Mouse (Mus musculus) MEL (cell line): Measurements from ENCODE around the gene Gata2. TPM values are rescaled to one million over a fixed set of nuclear protein-coding genes. Genes with fewer than 3 reads are reported as not detected.

Experiments used
- DNase-seq: peaks from one replicate; pipeline ENCODE4 v3.0.0; 2011; ENCODE audit warnings: low read depth, low spot score
- H3K27ac ChIP-seq: 2 replicates; pipeline ENCODE4 v1.5.1; 2012; ENCODE audit warnings: low read depth, mild to moderate bottlenecking, control low read depth, low read length, moderate library complexity; ENCODE audit not compliant: control insufficient read depth
- H3K27me3 ChIP-seq, 2 experiments: fragments of 150-350 bp in 1 of 2; sonication (generic) in 1 of 2; 2 replicates each; pipeline ENCODE4 v1.6.1; 2012; ENCODE audit warnings: low read length in 2 of 2, mild to moderate bottlenecking in 2 of 2, improper control_type of control experiment in 1 of 2, moderate library complexity in 1 of 2; ENCODE audit not compliant: insufficient read depth in 2 of 2, control insufficient read depth in 1 of 2
- H3K36me3 ChIP-seq, 2 experiments: 2 replicates each; pipeline ENCODE4 v1.6.1; 2012 to 2014; ENCODE audit warnings: low read length in 2 of 2, improper control_type of control experiment in 1 of 2, inconsistent platforms in 1 of 2, mild to moderate bottlenecking in 1 of 2; ENCODE audit not compliant: insufficient read depth in 2 of 2, control insufficient read depth in 1 of 2
- H3K4me1 ChIP-seq, 2 experiments: fragments of 150-350 bp in 1 of 2; sonication (generic) in 1 of 2; 2 replicates each; pipeline ENCODE4 v1.6.1; 2012; ENCODE audit warnings: low read length in 2 of 2, improper control_type of control experiment in 1 of 2, mild to moderate bottlenecking in 1 of 2; ENCODE audit not compliant: insufficient read depth in 2 of 2, control insufficient read depth in 1 of 2
- H3K4me3 ChIP-seq, 2 experiments: fragments of 150-350 bp in 1 of 2; sonication (generic) in 1 of 2; 2 replicates each; pipeline ENCODE4 v1.5.1; 2012; ENCODE audit warnings: low read depth in 2 of 2, low read length in 2 of 2, mild to moderate bottlenecking in 2 of 2, moderate library complexity in 2 of 2, control low read depth in 1 of 2, improper control_type of control experiment in 1 of 2; ENCODE audit not compliant: control insufficient read depth in 1 of 2, insufficient read depth in 1 of 2
- H3K79me2 ChIP-seq: 2 replicates; pipeline ENCODE4 v1.6.1; 2012; ENCODE audit warnings: mild to moderate bottlenecking, low read length, moderate library complexity; ENCODE audit not compliant: control insufficient read depth, poor library complexity, insufficient read depth
- H3K9ac ChIP-seq: 2 replicates; pipeline ENCODE4 v1.6.1; 2012; ENCODE audit warnings: low read depth, mild to moderate bottlenecking, control low read depth, low read length, moderate library complexity; ENCODE audit not compliant: control insufficient read depth, poor library complexity, severe bottlenecking
- H3K9me3 ChIP-seq: fragments of 150-350 bp; sonication (generic); replicated peaks from 2 replicates; pipeline ENCODE4 v1.6.1; 2012; ENCODE audit warnings: mild to moderate bottlenecking, low read length, improper control_type of control experiment, moderate library complexity; ENCODE audit not compliant: insufficient read depth
- BHLHE40 ChIP-seq: IDR thresholded peaks from 2 replicates; pipeline ENCODE4 v1.6.1; 2012; ENCODE audit warnings: low read depth, mild to moderate bottlenecking, inconsistent platforms, low read length, improper control_type of control experiment, borderline replicate concordance
- CHD2 ChIP-seq: IDR thresholded peaks from 2 replicates; pipeline ENCODE4 v1.6.1; 2011; ENCODE audit warnings: low read length, improper control_type of control experiment
- E2F4 ChIP-seq: IDR thresholded peaks from 2 replicates; pipeline ENCODE4 v1.6.1; 2011; ENCODE audit warnings: low read depth, low read length, improper control_type of control experiment, borderline replicate concordance
- GATA1 ChIP-seq: IDR thresholded peaks from 2 replicates; pipeline ENCODE4 v1.6.1; 2011; ENCODE audit warnings: low read depth, low read length, improper control_type of control experiment
- HCFC1 ChIP-seq: IDR thresholded peaks from 2 replicates; pipeline ENCODE4 v1.6.1; 2012; ENCODE audit warnings: low read depth, mild to moderate bottlenecking, inconsistent platforms, low read length, improper control_type of control experiment, moderate library complexity
- KAT2A ChIP-seq: conservative IDR thresholded peaks from 2 replicates; pipeline ENCODE4 v1.6.1; 2012; ENCODE audit warnings: low read depth, low read length, improper control_type of control experiment, inconsistent platforms
- MAFK ChIP-seq: IDR thresholded peaks from 2 replicates; pipeline ENCODE4 v1.6.1; 2011; ENCODE audit warnings: low read depth, mild to moderate bottlenecking, low read length, improper control_type of control experiment, borderline replicate concordance
- MAZ ChIP-seq: IDR thresholded peaks from 2 replicates; pipeline ENCODE4 v1.6.1; 2012; ENCODE audit warnings: low read depth, mild to moderate bottlenecking, inconsistent platforms, low read length, improper control_type of control experiment
- MXI1 ChIP-seq: IDR thresholded peaks from 2 replicates; pipeline ENCODE4 v1.6.1; 2011; ENCODE audit warnings: mild to moderate bottlenecking, low read depth, low read length, improper control_type of control experiment
- MYC ChIP-seq: IDR thresholded peaks from 2 replicates; pipeline ENCODE4 v1.6.1; 2011; ENCODE audit warnings: low read depth, mild to moderate bottlenecking, low read length, improper control_type of control experiment, moderate library complexity
- NELFE ChIP-seq: IDR thresholded peaks from 2 replicates; pipeline ENCODE4 v1.6.1; 2011; ENCODE audit warnings: low read depth, low read length, improper control_type of control experiment
- NRF1 ChIP-seq: IDR thresholded peaks from 2 replicates; pipeline ENCODE4 v1.6.1; 2014; ENCODE audit warnings: low read depth, mild to moderate bottlenecking, inconsistent platforms, low read length, improper control_type of control experiment, moderate library complexity; ENCODE audit not compliant: poor library complexity, insufficient read depth, severe bottlenecking
- POLR2A ChIP-seq, 2 experiments: IDR thresholded peaks; 2 replicates each; pipeline ENCODE4 v1.6.1; 2011 to 2012; ENCODE audit warnings: low read length in 2 of 2, mild to moderate bottlenecking in 2 of 2, control low read depth in 1 of 2, improper control_type of control experiment in 1 of 2, low read depth in 1 of 2, moderate library complexity in 1 of 2; ENCODE audit not compliant: control insufficient read depth in 1 of 2, insufficient read depth in 1 of 2, poor library complexity in 1 of 2
- POLR2AphosphoS2 ChIP-seq: IDR thresholded peaks from 2 replicates; pipeline ENCODE4 v1.6.1; 2011; ENCODE audit warnings: low read length, improper control_type of control experiment
- RCOR1 ChIP-seq: IDR thresholded peaks from 2 replicates; pipeline ENCODE4 v1.6.1; 2012; ENCODE audit warnings: low read depth, mild to moderate bottlenecking, inconsistent platforms, low read length, improper control_type of control experiment
- TCF12 ChIP-seq: IDR thresholded peaks from 2 replicates; pipeline ENCODE4 v1.6.1; 2014; ENCODE audit warnings: low read depth, mild to moderate bottlenecking, inconsistent platforms, low read length, improper control_type of control experiment, moderate library complexity
- UBTF ChIP-seq: IDR thresholded peaks from 2 replicates; pipeline ENCODE4 v1.6.1; 2012; ENCODE audit warnings: low read depth, mild to moderate bottlenecking, inconsistent platforms, low read length, improper control_type of control experiment, moderate library complexity, borderline replicate concordance; ENCODE audit not compliant: insufficient read depth
- USF2 ChIP-seq, 2 experiments: IDR thresholded peaks; 2 replicates each; pipeline ENCODE4 v1.6.1; 2011 to 2012; ENCODE audit warnings: improper control_type of control experiment in 2 of 2, low read length in 2 of 2, borderline replicate concordance in 1 of 2, inconsistent platforms in 1 of 2, low read depth in 1 of 2, mild to moderate bottlenecking in 1 of 2; ENCODE audit not compliant: insufficient read depth in 1 of 2
- ZC3H11A ChIP-seq: IDR thresholded peaks from 2 replicates; pipeline ENCODE4 v1.6.1; 2012; ENCODE audit warnings: low read depth, mild to moderate bottlenecking, inconsistent platforms, low read length, improper control_type of control experiment
- ZMIZ1 ChIP-seq: IDR thresholded peaks from 2 replicates; pipeline ENCODE4 v1.6.1; 2012; ENCODE audit warnings: low read depth, mild to moderate bottlenecking, inconsistent platforms, low read length, improper control_type of control experiment, moderate library complexity
- ZNF384 ChIP-seq: IDR thresholded peaks from 2 replicates; pipeline ENCODE4 v1.6.1; 2012; ENCODE audit warnings: low read depth, mild to moderate bottlenecking, inconsistent platforms, low read length, improper control_type of control experiment
- polyA plus RNA-seq, 2 experiments: library from polyadenylated mRNA; stranded (reverse) in 1 of 2; unstranded in 1 of 2; fragments of >175 nt in 1 of 2; fragments of >200 nt in 1 of 2; gene quantifications; 2 replicates each; pipeline versions ENCODE4 v1.2.1 to v1.2.4; 2012; ENCODE audit warnings: low replicate concordance in 2 of 2, low read depth in 1 of 2; ENCODE audit not compliant: insufficient read length in 2 of 2, insufficient read depth in 1 of 2, missing spikeins in 1 of 2
- total RNA-seq: library from RNA; depleted of rRNA; stranded (reverse); fragments of 300-350 nt; gene quantifications from 2 replicates; pipeline ENCODE4 v1.2.3, GENCODE M21; 2012

The Gata2 gene
- total and polyA plus RNA-seq, 3 experiments, result 7.7 to 12.4 TPM; not detected in 1

DNA sequence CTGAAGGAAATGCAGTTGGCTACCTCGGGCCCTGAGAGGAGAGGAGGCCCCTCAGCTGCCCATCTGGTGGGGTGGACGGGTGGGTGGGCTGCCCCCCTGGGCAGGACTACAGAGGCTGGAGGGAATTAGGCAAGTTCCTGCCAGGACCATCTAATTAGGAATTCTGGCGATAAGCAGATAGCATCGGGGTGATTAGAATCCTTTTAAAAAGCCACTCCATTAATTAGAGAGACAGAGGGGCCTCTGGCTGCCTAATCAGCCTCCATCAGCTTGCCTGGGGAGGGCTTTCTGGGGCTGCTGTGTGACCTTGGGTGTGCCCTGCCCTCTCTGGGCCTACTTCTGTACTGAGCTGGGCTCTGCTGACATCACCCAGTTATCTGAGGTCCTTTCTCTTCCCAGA, 25.4 kb downstream of the Gata2 start:
- no peak for TF ChIP-seq BHLHE40
- no peaks in the 10 kb centered on the region for H3K36me3 ChIP-seq

GRCm38 (mm10) chr6:88221968-88222367, 28.3 kb downstream of the Gata2 start, which contains the start of gene Dnajb8:
TSS of gene Dnajb8 (plus strand) at chr6:88222268.
- H3K9me3 ChIP-seq, result no peaks in the 10 kb centered on the region
- no peaks in the 10 kb centered on the region for H3K4me1 ChIP-seq
- no peak within 1 kb of the TSS for H3K4me3 ChIP-seq
- H3K79me2 ChIP-seq, result no peaks in the 10 kb centered on the region
- no peaks in the 10 kb centered on the region for H3K27me3 ChIP-seq
- no peaks in the 10 kb centered on the region; a peak in 1 of 4 replicates for H3K36me3 ChIP-seq
- no peak for DNase-seq
- H3K9ac ChIP-seq, result no peak within 1 kb of the TSS
- TF ChIP-seq UBTF (no peak), NELFE (no peak), MAFK (no peak), MXI1 (no peak), ZNF384 (no peak), MYC (no peak), CHD2 (no peak), KAT2A (no peak)
- TF ChIP-seq, all 39 proteins: peak for 0
- H3K27ac ChIP-seq, result no peak within 1 kb of the TSS

More for the DNA sequence above, 25.4 kb downstream of the Gata2 start:
- H3K79me2 ChIP-seq, result no peaks in the 10 kb centered on the region
- H3K4me3 ChIP-seq, result no peak overlapping the region
- no peaks in the 10 kb centered on the region for H3K4me1 ChIP-seq
- H3K27me3 ChIP-seq, result no peaks in the 10 kb centered on the region
- DNase-seq, result no peak
- no peak overlapping the region for H3K27ac ChIP-seq
- H3K9ac ChIP-seq, result no peak overlapping the region
- H3K9me3 ChIP-seq, result no peaks in the 10 kb centered on the region

DNA sequence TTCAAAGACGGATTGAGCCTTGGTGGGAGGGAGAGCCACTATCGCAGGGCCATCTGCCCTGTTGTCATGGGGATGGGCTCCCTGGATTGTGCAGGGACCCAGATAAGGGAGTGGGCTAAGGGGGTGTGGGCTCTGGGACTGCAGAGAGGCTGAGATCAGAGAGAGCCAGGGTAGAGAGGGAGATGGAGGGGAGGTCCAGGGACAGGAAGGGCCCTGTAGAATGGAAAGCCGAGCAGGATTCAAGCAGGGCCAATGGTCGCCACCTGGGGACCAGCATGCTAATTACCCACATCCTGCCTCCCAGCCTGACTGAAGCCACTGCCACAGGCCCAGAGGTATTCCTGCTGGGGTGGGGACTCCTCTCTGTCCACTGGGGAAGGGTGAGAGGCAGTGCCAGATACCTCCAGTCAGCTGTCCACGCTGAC, 32.9 kb downstream of the Gata2 start:
- DNase-seq, result no peak
- H3K9ac ChIP-seq, result no peak overlapping the region
- H3K4me1 ChIP-seq, result no peaks in the 10 kb centered on the region
- TF ChIP-seq MYC, result no peak
- no peak for TF ChIP-seq BHLHE40
- TF ChIP-seq MXI1, result no peak
- TF ChIP-seq HCFC1, result no peak
- no peak for TF ChIP-seq POLR2AphosphoS2
- no peak for TF ChIP-seq NRF1
- no peak for TF ChIP-seq USF2 (IDR thresholded peaks at IDR 0.05; ENCODE audit: borderline replicate concordance in 1 of 2, insufficient read depth in 1 of 2, low read depth in 1 of 2, low read length in 2 of 2)
- TF ChIP-seq TCF12, result 0 out of 2 replicates have a peak, but pooled peaks have one; percentile 25
- TF ChIP-seq E2F4, result no peak
- no peak for TF ChIP-seq MAZ
- 0 out of 2 replicates have a peak, but pooled peaks have one; percentile 9 for TF ChIP-seq GATA1
- no peak for TF ChIP-seq RCOR1
- no peak for TF ChIP-seq POLR2A (IDR thresholded peaks at IDR 0.05; ENCODE audit: control insufficient read depth in 1 of 2, insufficient read depth in 1 of 2, low read depth in 1 of 2, low read length in 2 of 2, poor library complexity in 1 of 2)
- TF ChIP-seq ZMIZ1, result no peak
- TF ChIP-seq MAFK, result no peak
- TF ChIP-seq ZC3H11A, result no peak
- no peak overlapping the region for H3K4me3 ChIP-seq
- H3K27me3 ChIP-seq, result no peaks in the 10 kb centered on the region; a peak in 1 of 4 replicates
- no peaks in the 10 kb centered on the region for H3K79me2 ChIP-seq
- no peaks in the 10 kb centered on the region; a peak in 1 of 4 replicates for H3K36me3 ChIP-seq
- H3K9me3 ChIP-seq, result no peaks in the 10 kb centered on the region
- H3K27ac ChIP-seq, result no peak overlapping the region
